Mouse (Mus musculus) liver, adult 2 months (tissue): ENCODE measurements at regions not wholly inside any gene's neighbourhood (a gene's known extent, or its start where the extent isn't known, plus 50 kb on each side); places are given as distances from the start of the nearest gene placed in this dataset.
"Not testable (repeated sequence)": the region's sequence is repeated elsewhere in the genome, so short reads cannot be mapped to it uniquely, and the experiment has no call there.

Experiments
- CTCF ChIP-seq: fragments of 200-500 bp; IDR thresholded peaks from 2 replicates; pipeline ENCODE4 v1.5.1; 2011; ENCODE audit warnings: low read depth, low read length, control low read depth
- POLR2A ChIP-seq: fragments of 200-500 bp; IDR thresholded peaks from 2 replicates; pipeline ENCODE4 v1.6.1; 2011; ENCODE audit warnings: low read length, control low read depth; ENCODE audit not compliant: insufficient read depth; ENCODE audit errors: extremely low read depth

DNA sequence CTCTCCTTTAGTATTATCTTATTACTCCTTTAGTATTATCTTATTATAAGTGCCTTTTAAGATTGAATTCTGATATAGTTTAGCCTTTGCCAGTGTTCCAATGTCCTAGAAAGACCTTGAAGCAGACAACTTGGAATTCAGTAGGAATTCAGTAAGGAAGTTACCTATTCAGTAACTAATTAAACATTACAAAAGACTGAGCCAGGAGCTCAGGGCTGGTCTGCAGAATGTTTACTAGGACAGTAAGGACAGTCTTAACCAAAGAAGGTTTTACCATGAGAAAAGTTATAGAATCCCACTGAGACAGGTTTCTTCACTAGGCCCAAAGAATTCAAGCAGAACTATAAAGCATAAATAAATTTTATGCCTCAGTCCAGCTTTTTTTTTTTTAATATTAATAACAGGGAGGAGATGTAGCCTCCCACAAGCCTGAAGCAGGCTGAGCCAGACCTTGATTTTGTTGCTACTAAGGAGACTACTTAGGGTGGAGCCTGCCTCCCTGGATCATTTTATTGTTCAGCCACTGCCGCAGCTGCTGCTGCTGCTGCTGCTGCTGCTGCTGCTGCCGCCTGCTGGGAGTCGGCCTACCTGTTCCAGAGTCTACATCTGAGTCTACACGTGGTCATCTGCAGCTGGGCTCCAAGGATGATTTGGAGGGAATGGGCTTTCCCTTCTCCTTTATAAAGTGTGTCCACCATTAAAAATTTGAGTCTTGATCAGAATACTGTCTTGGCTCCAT lies 63.8 kb upstream of the Csrp2 start:
- TF ChIP-seq CTCF, POLR2A: not testable (repeated sequence)
